In the genomic region with DNA sequence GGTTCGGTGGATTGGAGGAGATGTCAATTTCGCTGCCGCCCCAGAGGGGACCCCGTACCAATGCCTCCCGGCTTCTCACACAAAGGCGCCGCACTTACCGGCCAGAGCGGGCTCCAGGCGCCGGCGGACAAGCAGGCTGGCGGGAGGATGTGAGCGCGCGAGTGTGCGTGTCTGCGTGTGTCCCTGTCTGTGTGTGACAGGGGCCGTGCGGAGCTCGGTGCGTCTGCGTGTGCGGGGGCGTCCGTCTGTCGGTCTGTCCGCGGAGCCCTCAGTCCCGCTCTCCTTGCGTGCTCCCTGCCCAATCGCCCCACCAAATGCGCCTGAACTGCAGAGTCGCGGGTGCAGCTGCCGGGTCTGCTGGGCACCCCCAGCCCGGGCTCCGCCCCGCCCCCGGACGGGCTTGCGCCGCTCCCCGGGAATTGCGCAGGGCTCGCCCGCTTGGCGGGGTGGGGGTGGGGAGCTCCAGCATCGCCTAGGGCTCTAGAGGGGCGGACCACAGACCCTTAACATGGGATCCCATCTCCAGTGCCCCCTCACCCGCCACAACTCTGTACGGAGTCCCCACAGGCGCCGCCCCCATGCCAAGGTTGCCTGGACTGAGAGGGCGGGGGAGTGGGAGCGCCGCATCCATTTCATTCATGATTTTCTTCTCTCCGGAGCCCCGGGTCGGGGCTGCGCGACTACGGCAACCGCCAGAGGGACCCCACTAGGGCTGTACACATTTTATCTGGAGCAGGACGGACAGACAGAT, we compare ENCODE assay signal across 8 mouse cellular contexts. TPM values are rescaled to one million over a fixed set of nuclear protein-coding genes. Genes with fewer than 3 reads are reported as not detected.
A peak's percentile ranks its signal among the peaks of the same experiment; 100 is the strongest.
DNase-seq lines count a peak whose midpoint lies in the region; ATAC-seq and TF ChIP-seq lines count a peak whose summit lies in the region.

No protein-coding gene starts in this region.

- DNase-seq in thymus, postnatal 4 days = peak; percentile 30
- DNase-seq in thymus, adult 18-20 months = no peak
- DNase-seq in embryo, embryonic 10 days (ENCODE audit: low spot score) = peak; percentile 33
- DNase-seq in left cerebral cortex, adult 11 months (ENCODE audit: low spot score) = peak; percentile 51
- peak; percentile 97 for DNase-seq in midbrain, embryonic 11.5 days (ENCODE audit: low spot score, missing footprints)
- DNase-seq in urinary bladder, postnatal 4 days (ENCODE audit: low spot score in 2 of 2) = no peak

- H3K36me3 ChIP-seq in heart, embryonic 15.5 days = no peaks in the 10 kb centered on the region
- H3K36me3 ChIP-seq in midbrain, embryonic 11.5 days (ENCODE audit: control insufficient read depth, insufficient read depth, low read length) = no peaks in the 10 kb centered on the region
- H3K36me3 ChIP-seq in testis, adult 2 months (ENCODE audit: control insufficient read depth, insufficient read depth, low read length) = no peaks in the 10 kb centered on the region

- H3K9ac ChIP-seq in heart, embryonic 15.5 days = peak overlapping the region; percentile 47
- H3K9ac ChIP-seq in midbrain, embryonic 11.5 days (ENCODE audit: low read length) = peak overlapping the region; percentile 66

- no peak overlapping the region for H3K27ac ChIP-seq in heart, embryonic 15.5 days
- peak overlapping the region; percentile 27; the same call in 1 of the 2 replicates for H3K27ac ChIP-seq in midbrain, embryonic 11.5 days (ENCODE audit: low read depth, low read length)
- no peak overlapping the region for H3K27ac ChIP-seq in testis, adult 2 months (ENCODE audit: control insufficient read depth, insufficient read depth, low read depth, low read length)

- no peak for TF ChIP-seq CTCF in testis, adult 2 months (IDR thresholded peaks at IDR 0.05; ENCODE audit: control insufficient read depth, insufficient read depth, insufficient replicate concordance, low read depth, low read length)

- no peak for TF ChIP-seq POLR2A in testis, adult 2 months (IDR thresholded peaks at IDR 0.05; ENCODE audit: control insufficient read depth, low read depth, low read length)

- H3K4me1 ChIP-seq in heart, embryonic 15.5 days (replicated peaks) = peaks cover 19% of the 10 kb centered on the region
- peaks cover 3% of the 10 kb centered on the region; the same call in 1 of the 2 replicates for H3K4me1 ChIP-seq in midbrain, embryonic 11.5 days (ENCODE audit: control insufficient read depth, insufficient read depth, low read length)
- peaks cover 11% of the 10 kb centered on the region; the same call in 1 of the 2 replicates for H3K4me1 ChIP-seq in testis, adult 2 months (ENCODE audit: control insufficient read depth, insufficient read depth, low read length)

- under 1% methylated on average over 65 of the region's 65 CpGs for WGBS in heart, embryonic 15.5 days
- WGBS in midbrain, embryonic 11.5 days = under 1% methylated on average over 54 of the region's 65 CpGs

- no peaks in the 10 kb centered on the region for H3K9me3 ChIP-seq in heart, embryonic 15.5 days (replicated peaks)
- no peaks in the 10 kb centered on the region for H3K9me3 ChIP-seq in midbrain, embryonic 11.5 days (ENCODE audit: control insufficient read depth, low read length)

- ATAC-seq in heart, embryonic 15.5 days (replicated peaks; ENCODE audit: insufficient number of reproducible peaks, insufficient read depth, low FRiP score, low read depth) = peak; percentile 35; the same call in 1 of the 2 replicates
- ATAC-seq in midbrain, embryonic 11.5 days (ENCODE audit: low FRiP score) = peak; percentile 89

- peaks cover 66% of the 10 kb centered on the region for H3K27me3 ChIP-seq in heart, embryonic 15.5 days
- peaks cover 26% of the 10 kb centered on the region for H3K27me3 ChIP-seq in midbrain, embryonic 11.5 days (ENCODE audit: control insufficient read depth, insufficient read depth, low read length)
- peaks cover 2% of the 10 kb centered on the region for H3K27me3 ChIP-seq in testis, adult 2 months (ENCODE audit: control insufficient read depth, insufficient read depth, low read length)

- peak overlapping the region; percentile 61 for H3K4me3 ChIP-seq in heart, embryonic 15.5 days
- peak overlapping the region; percentile 71 for H3K4me3 ChIP-seq in midbrain, embryonic 11.5 days (ENCODE audit: low read depth, low read length)
- peak overlapping the region; percentile 46 for H3K4me3 ChIP-seq in testis, adult 2 months (ENCODE audit: control insufficient read depth, low read depth, low read length)

- peak overlapping the region; percentile 99 for H3K4me2 ChIP-seq in heart, embryonic 15.5 days
- peak overlapping the region; percentile 90 for H3K4me2 ChIP-seq in midbrain, embryonic 11.5 days

RNA-seq across cellular contexts. Expression of gene Ptpn5, which starts 1.1 kb away (rescaled TPM):
- polyA plus RNA-seq in heart, embryonic 15.5 days (2015; fragmentation: Nextera tagmentation; extraction: Ambion mirVana) = 0.44 and 0.61 TPM in 2 replicates
- polyA plus RNA-seq in midbrain, embryonic 11.5 days (2014; fragmentation: Nextera tagmentation; extraction: Ambion mirVana) = 17.5 and 18.5 TPM in 2 replicates
- 0.06 and 0.23 TPM in 2 replicates for polyA plus RNA-seq in testis, adult 2 months (2012; rRNA removed)

Comparison
In these comparisons a context has a peak if more than half of its experiments do, and no peak if none do; other contexts are left out.
1. DNase-seq: peak in thymus, postnatal 4 days (single experiment), embryo, embryonic 10 days (single experiment), left cerebral cortex, adult 11 months (single experiment) and midbrain, embryonic 11.5 days (single experiment); none in thymus, adult 18-20 months (0 of 2) and urinary bladder, postnatal 4 days (0 of 2).
2. RNA of gene Ptpn5, which starts 1.1 kb away (polyA plus RNA-seq): 17.5 to 18.5 TPM in midbrain, embryonic 11.5 days; 0.44 to 0.61 TPM in heart, embryonic 15.5 days and 0.06 to 0.23 TPM in testis, adult 2 months; every median in the first group is over 10 times any median in the second.
3. Peak in every context shown above with its lines, with median percentiles within 50 percentile points of each other: H3K4me3 ChIP-seq.